Mouse (Mus musculus): Measurements from ENCODE around the gene Lrch1.

Gene Lrch1

DNA sequence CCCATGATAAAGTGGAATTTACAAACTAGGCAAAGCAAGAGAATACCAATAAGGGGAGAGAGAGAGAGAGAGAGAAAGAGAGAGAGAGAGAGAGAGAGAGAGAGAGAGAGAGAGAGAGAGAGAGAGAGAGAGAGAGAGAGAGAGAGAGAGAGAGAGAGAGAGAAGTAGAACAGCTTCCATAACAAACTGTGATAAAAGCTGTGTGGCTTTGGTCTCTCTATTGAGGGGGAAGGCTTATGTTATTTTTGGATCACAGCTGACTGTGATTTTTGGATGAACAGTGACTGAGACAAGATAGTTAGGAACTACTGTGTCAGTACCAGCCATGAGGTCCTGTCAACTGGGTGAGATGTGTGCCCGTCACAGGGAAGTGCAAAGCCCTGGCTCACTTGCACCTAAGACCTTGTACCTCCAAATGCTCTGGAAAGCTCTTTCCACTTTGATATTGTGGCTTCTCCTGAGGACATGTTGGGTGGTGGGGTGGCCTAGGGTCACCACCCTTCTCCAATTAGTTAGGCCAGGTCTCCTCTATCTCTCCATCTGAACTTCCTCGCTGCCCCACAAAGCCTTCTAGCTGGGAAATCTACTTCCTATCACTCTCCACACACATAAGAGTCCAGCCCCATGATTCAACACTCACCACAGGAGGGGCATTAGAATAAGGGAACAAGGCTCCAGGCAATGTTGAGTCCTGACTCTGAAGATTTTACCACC, 79.3 kb downstream of the Lrch1 start:
- TF ChIP-seq GATA4 (IDR thresholded peaks at IDR 0.05; ENCODE audit: insufficient replicate concordance, low read length), result no peak

GRCm38 (mm10) chr14:74867076-74868042, 80.3 kb downstream of the Lrch1 start:
- TF ChIP-seq GATA4 (IDR thresholded peaks at IDR 0.05; ENCODE audit: insufficient replicate concordance, low read length), result no peak

GRCm38 (mm10) chr14:74865738-74866137, 81.9 kb downstream of the Lrch1 start:
- TF ChIP-seq GATA4 (IDR thresholded peaks at IDR 0.05; ENCODE audit: insufficient replicate concordance, low read length), result peak; percentile 75

DNA sequence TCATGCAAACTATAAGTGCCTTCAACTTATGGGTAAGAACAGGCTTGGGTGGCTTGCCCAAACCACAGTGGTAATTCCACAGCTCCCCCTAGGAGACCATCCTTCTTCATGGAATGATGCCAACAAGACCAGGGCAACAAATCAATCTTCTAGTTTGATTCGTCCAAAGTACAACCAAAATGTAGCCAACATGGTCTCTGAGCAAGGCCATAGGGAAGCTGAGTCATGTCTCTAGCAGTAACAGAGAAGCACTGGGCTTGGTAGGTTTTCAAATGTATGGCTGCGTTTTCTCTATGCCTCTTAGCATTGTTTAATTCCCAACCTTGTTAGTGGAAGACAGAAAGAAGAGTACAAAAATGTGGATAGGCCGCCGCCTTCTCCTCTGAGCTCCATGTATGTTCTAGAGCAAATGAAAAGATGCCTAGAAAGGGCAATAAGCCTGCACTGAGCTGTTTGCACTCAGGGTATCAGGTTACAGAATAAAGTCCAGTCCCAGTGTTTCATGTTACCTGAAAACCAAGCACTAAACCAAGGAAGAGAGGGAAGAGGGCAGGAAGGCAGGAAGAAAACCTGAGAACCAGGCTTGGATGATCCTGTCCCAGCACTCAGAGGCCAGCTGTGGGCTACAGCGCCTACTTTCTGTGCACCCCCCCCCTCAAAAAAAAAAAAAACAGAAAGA, 82.7 kb downstream of the Lrch1 start:
- no peak for TF ChIP-seq GATA4 (IDR thresholded peaks at IDR 0.05; ENCODE audit: insufficient replicate concordance, low read length)

DNA sequence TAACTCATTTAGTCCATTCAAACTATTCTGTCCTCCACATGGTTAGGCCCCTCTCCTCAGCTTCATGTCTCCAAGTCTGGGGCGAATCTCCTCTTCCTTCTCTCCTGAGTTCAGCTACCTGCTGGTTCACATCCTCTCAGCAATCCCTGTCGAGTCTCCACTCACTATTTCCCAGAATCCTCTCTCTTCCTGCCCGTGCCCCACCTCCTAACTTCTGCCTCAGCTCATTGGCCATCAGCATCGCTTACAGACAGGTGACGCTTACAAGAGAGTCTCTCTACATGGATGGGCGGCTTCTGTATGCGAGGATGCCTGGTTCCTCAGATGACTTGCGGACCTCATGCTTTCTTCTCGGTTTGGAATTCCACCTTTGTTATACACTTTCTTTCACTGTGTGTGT, 86.2 kb downstream of the Lrch1 start:
- no peak for TF ChIP-seq GATA4 (IDR thresholded peaks at IDR 0.05; ENCODE audit: insufficient replicate concordance, low read length)

DNA sequence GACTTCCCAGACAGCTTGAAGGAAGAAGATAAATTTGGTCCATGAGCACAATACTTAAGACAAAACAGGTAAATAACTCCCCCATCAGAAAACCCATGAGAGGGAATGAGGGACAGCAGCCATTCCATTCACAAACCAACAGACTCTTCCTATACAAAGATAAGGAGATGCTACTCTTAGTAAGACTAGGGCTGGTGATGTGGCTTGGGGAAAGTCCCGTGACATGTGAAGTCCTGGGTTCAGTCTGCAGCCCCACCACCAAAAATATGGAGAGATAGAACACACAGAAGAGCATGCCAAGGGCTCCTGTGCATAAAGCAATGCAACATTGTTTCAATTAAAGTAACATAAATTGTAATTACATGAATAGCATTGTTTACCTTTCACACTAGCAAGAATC, 88.5 kb downstream of the Lrch1 start:
- no peak for TF ChIP-seq GATA4 (IDR thresholded peaks at IDR 0.05; ENCODE audit: insufficient replicate concordance, low read length)

DNA sequence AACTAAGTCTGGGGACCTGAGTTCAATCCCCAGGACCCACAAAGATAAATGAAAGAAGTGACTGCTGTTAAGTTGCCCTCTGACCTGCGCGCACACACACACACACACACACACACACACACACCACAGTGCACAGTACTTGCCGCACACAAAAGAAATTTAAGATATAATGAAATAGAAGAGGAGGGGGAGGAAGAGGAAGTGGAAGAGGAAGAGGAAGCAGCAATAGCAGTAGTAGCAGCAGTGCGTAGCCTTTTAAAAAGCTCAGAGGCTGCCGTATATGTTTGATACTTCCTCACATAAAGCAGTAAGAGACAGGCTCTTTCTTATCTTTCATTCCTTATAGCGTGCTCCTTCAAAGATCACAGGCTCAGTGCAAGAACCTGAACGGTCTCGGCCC, 92.2 kb downstream of the Lrch1 start:
- TF ChIP-seq GATA4 (IDR thresholded peaks at IDR 0.05; ENCODE audit: insufficient replicate concordance, low read length), result no peak

DNA sequence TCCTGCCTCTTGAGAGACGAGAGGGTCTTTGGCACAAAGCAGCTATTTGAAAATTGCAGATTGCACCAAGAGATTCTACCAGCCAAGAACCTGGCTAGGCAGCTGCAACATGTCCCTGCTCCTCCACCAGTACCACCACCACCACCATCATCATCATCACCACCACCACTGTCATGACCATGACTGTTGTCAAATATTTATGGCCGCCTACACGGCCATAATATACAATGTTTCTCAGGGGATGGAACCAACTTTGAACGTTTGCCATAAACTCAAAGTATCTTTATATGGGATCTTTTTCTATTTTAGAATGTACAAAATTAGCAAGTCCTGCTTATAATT, 93.9 kb downstream of the Lrch1 start:
- TF ChIP-seq GATA4 (IDR thresholded peaks at IDR 0.05; ENCODE audit: insufficient replicate concordance, low read length), result no peak

- TF ChIP-seq GATA4 (IDR thresholded peaks at IDR 0.05; ENCODE audit: insufficient replicate concordance, low read length), result 0 out of 2 replicates have a peak, but pooled peaks have one; percentile 37
Measured at GRCm38 (mm10) chr14:74852965-74853758, 94.5 kb downstream of the Lrch1 start.

- no peak for TF ChIP-seq GATA4 (IDR thresholded peaks at IDR 0.05; ENCODE audit: insufficient replicate concordance, low read length)
Measured at GRCm38 (mm10) chr14:74851866-74852265, 95.8 kb downstream of the Lrch1 start.

GRCm38 (mm10) chr14:74849020-74849419, 98.7 kb downstream of the Lrch1 start:
- no peak for TF ChIP-seq GATA4 (IDR thresholded peaks at IDR 0.05; ENCODE audit: insufficient replicate concordance, low read length)

DNA sequence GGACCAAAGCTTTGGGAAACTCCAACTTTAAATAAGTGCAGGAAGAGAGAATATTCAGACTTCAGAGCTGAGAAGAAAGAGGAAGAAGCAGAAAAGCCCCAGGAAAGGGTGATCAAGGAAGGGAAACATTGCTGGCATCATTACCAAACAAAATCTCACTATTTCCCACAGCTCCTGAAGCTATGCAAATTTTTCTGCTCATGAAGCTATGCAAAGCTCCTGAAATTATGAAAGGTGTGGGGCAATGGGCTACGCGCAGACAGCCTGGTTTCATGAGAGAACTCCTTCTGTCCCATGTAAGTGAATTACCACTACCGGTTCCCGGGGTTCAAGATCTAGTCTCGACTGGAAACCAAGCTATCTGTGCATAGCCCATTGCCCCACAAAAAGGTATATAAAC, 99.5 kb downstream of the Lrch1 start:
- TF ChIP-seq GATA4 (IDR thresholded peaks at IDR 0.05; ENCODE audit: insufficient replicate concordance, low read length), result no peak

DNA sequence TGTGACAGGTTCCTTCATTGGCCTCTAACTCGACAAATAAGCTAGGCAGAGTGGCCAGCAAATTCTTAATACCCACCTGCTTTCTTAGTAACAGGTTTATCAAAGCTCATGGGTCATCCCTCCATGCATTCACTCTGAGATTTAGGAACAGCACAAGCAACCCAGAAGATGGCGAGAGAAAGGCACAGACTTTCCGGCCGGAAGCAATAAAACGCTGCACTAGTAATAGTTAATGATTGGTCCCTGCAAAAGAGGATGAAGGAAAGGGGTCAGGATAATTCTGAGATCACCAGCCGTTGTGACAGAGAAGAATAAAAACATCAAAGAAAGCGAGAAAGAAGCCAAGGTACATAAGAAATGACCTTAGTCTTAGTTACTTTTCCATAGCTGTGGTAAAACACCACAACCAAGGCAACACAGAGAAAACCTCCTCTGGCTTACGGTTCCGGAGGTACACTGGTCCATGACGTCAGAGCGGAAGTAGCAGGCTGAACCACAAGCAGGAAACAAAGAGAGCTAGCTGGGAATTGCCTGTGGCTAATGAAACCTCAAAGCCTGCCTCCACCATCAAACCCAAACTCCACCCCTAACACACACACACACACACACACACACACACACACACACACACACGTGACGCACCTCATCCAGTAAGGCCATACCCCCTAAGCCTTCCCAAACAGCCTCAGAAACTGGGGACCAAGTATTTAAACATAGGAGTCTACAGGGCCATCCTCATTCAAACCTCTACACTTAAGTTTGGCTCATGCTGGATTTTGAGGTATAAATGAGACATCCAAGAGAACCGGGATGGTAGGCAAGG, 100.2 kb downstream of the Lrch1 start:
- TF ChIP-seq GATA4 (IDR thresholded peaks at IDR 0.05; ENCODE audit: insufficient replicate concordance, low read length), result no peak

DNA sequence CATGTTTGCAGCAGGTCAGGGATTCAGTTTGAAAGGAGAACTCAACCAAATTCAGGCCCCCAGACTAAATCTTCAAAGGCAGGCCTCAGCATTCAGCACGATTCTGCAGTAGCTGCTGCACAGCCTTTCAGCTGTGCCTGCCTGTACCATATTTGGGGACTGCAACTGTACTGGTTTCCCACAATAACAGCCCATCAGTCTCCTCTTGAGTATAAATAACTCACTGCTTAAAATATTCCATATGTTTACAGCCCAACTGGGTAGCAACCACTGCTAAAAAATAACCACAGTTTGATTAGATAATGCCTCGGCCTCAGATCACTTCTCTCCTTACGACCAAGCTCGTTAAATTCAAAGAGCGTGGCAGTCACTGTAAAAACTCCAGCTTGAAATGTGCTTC, 101.0 kb downstream of the Lrch1 start:
- TF ChIP-seq GATA4 (IDR thresholded peaks at IDR 0.05; ENCODE audit: insufficient replicate concordance, low read length), result no peak
